Mouse (Mus musculus): ENCODE measurements at regions not wholly inside any gene's neighbourhood (a gene's known extent, or its start where the extent isn't known, plus 50 kb on each side); places are given as distances from the start of the nearest gene placed in this dataset.

DNA sequence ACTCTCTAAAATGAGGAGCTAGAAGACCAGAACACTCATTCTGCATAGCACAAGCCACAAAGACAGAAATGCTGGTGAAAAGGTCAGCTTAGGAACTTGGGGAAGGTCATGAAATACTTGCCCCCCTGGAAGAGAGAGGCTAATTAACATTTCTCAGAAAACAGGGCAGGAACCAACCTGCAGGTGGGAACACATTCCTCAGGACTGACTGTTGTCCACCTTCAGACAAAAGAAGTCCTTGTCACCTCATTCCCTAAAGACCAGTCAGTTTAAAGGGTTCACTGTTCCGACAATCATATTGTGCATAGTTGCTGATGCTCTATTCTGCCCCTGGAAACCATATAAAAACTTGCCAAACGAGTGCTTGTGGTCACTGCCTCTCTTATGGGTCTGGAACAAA lies 333.6 kb upstream of the Ercc4 start:
- TF ChIP-seq POLR2AphosphoS2 (IDR thresholded peaks at IDR 0.05; ENCODE audit: insufficient read length, low read depth) (no peak), POLR2A (IDR thresholded peaks at IDR 0.05; ENCODE audit: insufficient read length, low read depth) (no peak), TCF12 (IDR thresholded peaks at IDR 0.05; ENCODE audit: insufficient read depth, poor library complexity, severe bottlenecking) (no peak), MYOG (IDR thresholded peaks at IDR 0.05; ENCODE audit: control insufficient read depth in 1 of 3, insufficient read depth in 1 of 3, insufficient read length in 2 of 3, low read depth in 2 of 3) (no peak), MAX (IDR thresholded peaks at IDR 0.05; ENCODE audit: low read depth) (no peak), E2F4 (IDR thresholded peaks at IDR 0.05; ENCODE audit: insufficient read depth) (no peak), USF1 (IDR thresholded peaks at IDR 0.05; ENCODE audit: low read depth) (no peak), CEBPB (IDR thresholded peaks at IDR 0.05; ENCODE audit: insufficient read depth, poor library complexity, severe bottlenecking) (no peak)

All from myocyte (in vitro differentiated cells).